In genomic region chr11:70016669-70017068, GRCm38 (mm10) we compare ENCODE assay signal across 8 mouse cellular contexts. TPM values are rescaled to one million over a fixed set of nuclear protein-coding genes. Genes with fewer than 3 reads are reported as not detected.
DNase-seq lines count a peak whose midpoint lies in the region; ATAC-seq and TF ChIP-seq lines count a peak whose summit lies in the region.

Gene Dlg4, plus strand, starts transcription at chr11:70016942.

- no peak for ATAC-seq in liver, embryonic 12.5 days
- no peak for ATAC-seq in liver, postnatal 0 days
- ATAC-seq in liver, embryonic 13.5 days (ENCODE audit: low read depth) = no peak

- DNase-seq in liver, postnatal 0 days = no peak
- no peak for DNase-seq in embryonic facial prominence, embryonic 10.5 days (ENCODE audit: low spot score)
- no peak for DNase-seq in hindbrain, embryonic 10.5 days (ENCODE audit: low spot score)
- no peak for DNase-seq in liver, embryonic 13.5 days
- no peak for DNase-seq in ovary, postnatal 14 days (ENCODE audit: low spot score)
- DNase-seq in adipocyte (ENCODE audit: low spot score) = no peak
- no peak for DNase-seq in urinary bladder, postnatal 4 days (ENCODE audit: low spot score in 2 of 2)

- WGBS in liver, embryonic 12.5 days (ENCODE audit: insufficient replicate concordance) = 56% methylated on average over 3 of the region's 3 CpGs
- 77% methylated on average over 3 of the region's 3 CpGs for WGBS in liver, postnatal 0 days (ENCODE audit: insufficient replicate concordance)
- WGBS in embryonic facial prominence, embryonic 10.5 days = 72% methylated on average over 3 of the region's 3 CpGs
- WGBS in hindbrain, embryonic 10.5 days = 82% methylated on average over 3 of the region's 3 CpGs
- WGBS in liver, embryonic 13.5 days (ENCODE audit: insufficient replicate concordance) = 66% methylated on average over 3 of the region's 3 CpGs

- peak within 1 kb of the TSS; percentile 84; the same call in 1 of the 2 replicates for H3K4me2 ChIP-seq in liver, embryonic 12.5 days
- H3K4me2 ChIP-seq in liver, postnatal 0 days (ENCODE audit: low read depth, low read length) = no peak within 1 kb of the TSS
- peak within 1 kb of the TSS; percentile 86 for H3K4me2 ChIP-seq in liver, embryonic 13.5 days

- no peak for TF ChIP-seq CTCF in liver, postnatal 0 days (IDR thresholded peaks at IDR 0.05; ENCODE audit: low read depth)

- H3K4me3 ChIP-seq in liver, embryonic 12.5 days = no peak within 1 kb of the TSS
- H3K4me3 ChIP-seq in liver, postnatal 0 days (ENCODE audit: low read depth, low read length) = no peak within 1 kb of the TSS
- H3K4me3 ChIP-seq in embryonic facial prominence, embryonic 10.5 days = peak within 1 kb of the TSS; percentile 86
- peak within 1 kb of the TSS; percentile 74 for H3K4me3 ChIP-seq in hindbrain, embryonic 10.5 days
- H3K4me3 ChIP-seq in liver, embryonic 13.5 days (replicated peaks) = no peak within 1 kb of the TSS

- peaks cover 24% of the 10 kb centered on the region for H3K36me3 ChIP-seq in liver, embryonic 12.5 days
- peaks cover 18% of the 10 kb centered on the region for H3K36me3 ChIP-seq in liver, postnatal 0 days (replicated peaks; ENCODE audit: insufficient read depth, low read length)
- H3K36me3 ChIP-seq in embryonic facial prominence, embryonic 10.5 days (replicated peaks) = peaks cover 29% of the 10 kb centered on the region
- H3K36me3 ChIP-seq in hindbrain, embryonic 10.5 days = peaks cover 28% of the 10 kb centered on the region
- peaks cover 20% of the 10 kb centered on the region for H3K36me3 ChIP-seq in liver, embryonic 13.5 days

- TF ChIP-seq EP300 in liver, postnatal 0 days (IDR thresholded peaks at IDR 0.05; ENCODE audit: low read depth) = no peak

- H3K9me3 ChIP-seq in liver, embryonic 12.5 days (replicated peaks) = no peaks in the 10 kb centered on the region
- no peaks in the 10 kb centered on the region for H3K9me3 ChIP-seq in liver, postnatal 0 days (ENCODE audit: low read length)
- no peaks in the 10 kb centered on the region for H3K9me3 ChIP-seq in embryonic facial prominence, embryonic 10.5 days
- H3K9me3 ChIP-seq in hindbrain, embryonic 10.5 days = no peaks in the 10 kb centered on the region
- H3K9me3 ChIP-seq in liver, embryonic 13.5 days (replicated peaks) = no peaks in the 10 kb centered on the region

- no peaks in the 10 kb centered on the region for H3K27me3 ChIP-seq in liver, embryonic 12.5 days (replicated peaks)
- H3K27me3 ChIP-seq in liver, postnatal 0 days (ENCODE audit: insufficient read depth, low read length) = no peaks in the 10 kb centered on the region
- no peaks in the 10 kb centered on the region for H3K27me3 ChIP-seq in embryonic facial prominence, embryonic 10.5 days (replicated peaks; ENCODE audit: low read depth, poor library complexity, severe bottlenecking)
- no peaks in the 10 kb centered on the region for H3K27me3 ChIP-seq in hindbrain, embryonic 10.5 days (ENCODE audit: insufficient read depth, poor library complexity, severe bottlenecking)
- H3K27me3 ChIP-seq in liver, embryonic 13.5 days = no peaks in the 10 kb centered on the region

- peaks cover 68% of the 10 kb centered on the region for H3K4me1 ChIP-seq in liver, embryonic 12.5 days
- H3K4me1 ChIP-seq in liver, postnatal 0 days (ENCODE audit: insufficient read depth) = peaks cover 22% of the 10 kb centered on the region
- H3K4me1 ChIP-seq in embryonic facial prominence, embryonic 10.5 days = peaks cover 79% of the 10 kb centered on the region
- peaks cover 74% of the 10 kb centered on the region for H3K4me1 ChIP-seq in hindbrain, embryonic 10.5 days (replicated peaks)
- H3K4me1 ChIP-seq in liver, embryonic 13.5 days (replicated peaks) = peaks cover 69% of the 10 kb centered on the region

- H3K27ac ChIP-seq in liver, embryonic 12.5 days = no peak within 1 kb of the TSS
- no peak within 1 kb of the TSS for H3K27ac ChIP-seq in liver, postnatal 0 days (ENCODE audit: low read depth)
- H3K27ac ChIP-seq in embryonic facial prominence, embryonic 10.5 days (replicated peaks) = peak within 1 kb of the TSS; percentile 97
- peak within 1 kb of the TSS; percentile 96 for H3K27ac ChIP-seq in hindbrain, embryonic 10.5 days
- no peak within 1 kb of the TSS for H3K27ac ChIP-seq in liver, embryonic 13.5 days

- peak within 1 kb of the TSS; percentile 82; the same call in 1 of the 2 replicates for H3K9ac ChIP-seq in liver, embryonic 12.5 days
- H3K9ac ChIP-seq in liver, postnatal 0 days (replicated peaks) = no peak within 1 kb of the TSS; the same call in 1 of the 2 replicates
- peak within 1 kb of the TSS; percentile 89; the same call in 1 of the 2 replicates for H3K9ac ChIP-seq in liver, embryonic 13.5 days

RNA-seq across cellular contexts. Expression of gene Dlg4, which starts in this region (rescaled TPM):
- polyA plus RNA-seq in liver, embryonic 12.5 days (2016; fragmentation: Nextera tagmentation; extraction: Ambion mirVana) = 2.3 and 2.7 TPM in 2 replicates
- polyA plus RNA-seq in liver, postnatal 0 days (2015; fragmentation: Nextera tagmentation; extraction: Ambion mirVana) = 0.58 and 0.61 TPM in 2 replicates
- 12.6 and 13.2 TPM in 2 replicates for polyA plus RNA-seq in embryonic facial prominence, embryonic 10.5 days (2016; fragmentation: Nextera tagmentation; extraction: Ambion mirVana)
- polyA plus RNA-seq in hindbrain, embryonic 10.5 days (2016; fragmentation: Nextera tagmentation; extraction: Ambion mirVana) = 16.4 and 19.9 TPM in 2 replicates
- polyA plus RNA-seq in liver, embryonic 13.5 days (2015; fragmentation: Nextera tagmentation; extraction: Ambion mirVana) = 1.1 and 1.2 TPM in 2 replicates

Comparison
In these comparisons a context has a peak if more than half of its experiments do, and no peak if none do; other contexts are left out.
1. H3K27ac ChIP-seq: peak in embryonic facial prominence, embryonic 10.5 days (single experiment) and hindbrain, embryonic 10.5 days (single experiment); none in liver, embryonic 12.5 days (single experiment), liver, postnatal 0 days (single experiment) and liver, embryonic 13.5 days (single experiment).
2. H3K4me3 ChIP-seq: peak in embryonic facial prominence, embryonic 10.5 days (single experiment) and hindbrain, embryonic 10.5 days (single experiment); none in liver, embryonic 12.5 days (single experiment), liver, postnatal 0 days (single experiment) and liver, embryonic 13.5 days (single experiment).